Mouse (Mus musculus) lung, postnatal 14 days (tissue): ENCODE measurements around the gene Mbnl2.

ENCODE experiments used
- DNase-seq: peaks from one replicate; pipeline ENCODE4 v3.0.0; 2021

The Mbnl2 gene

GRCm38 (mm10) chr14:120275246-120276238, at the start of gene Mbnl2:
TSS of gene Mbnl2 (plus strand) at chr14:120275669.
- peak; percentile 95 for DNase-seq

GRCm38 (mm10) chr14:120232076-120232496, 43.4 kb upstream of the Mbnl2 start:
- DNase-seq, result no peak

- DNase-seq, result no peak
Measured at GRCm38 (mm10) chr14:120235610-120236009, 39.9 kb upstream of the Mbnl2 start.

GRCm38 (mm10) chr14:120238501-120238900, 37.0 kb upstream of the Mbnl2 start:
- no peak for DNase-seq

- no peak for DNase-seq
Measured at GRCm38 (mm10) chr14:120240209-120240608, 35.3 kb upstream of the Mbnl2 start.

GRCm38 (mm10) chr14:120242711-120243110, 32.8 kb upstream of the Mbnl2 start:
- no peak for DNase-seq

- DNase-seq, result no peak
Measured at GRCm38 (mm10) chr14:120245081-120245705, 30.3 kb upstream of the Mbnl2 start.

- no peak for DNase-seq
Measured at GRCm38 (mm10) chr14:120253331-120253730, 22.1 kb upstream of the Mbnl2 start.

GRCm38 (mm10) chr14:120256146-120256545, 19.3 kb upstream of the Mbnl2 start:
- DNase-seq, result no peak

GRCm38 (mm10) chr14:120256623-120257384, 18.7 kb upstream of the Mbnl2 start:
- DNase-seq, result no peak

- no peak for DNase-seq
Measured at GRCm38 (mm10) chr14:120257483-120257882, 18.0 kb upstream of the Mbnl2 start.

- no peak for DNase-seq
Measured at GRCm38 (mm10) chr14:120259426-120259825, 16.0 kb upstream of the Mbnl2 start.

GRCm38 (mm10) chr14:120261606-120262005, 13.9 kb upstream of the Mbnl2 start:
- no peak for DNase-seq

- DNase-seq, result no peak
Measured at GRCm38 (mm10) chr14:120262660-120263379, 12.6 kb upstream of the Mbnl2 start.

GRCm38 (mm10) chr14:120263380-120264135, 11.9 kb upstream of the Mbnl2 start:
- peak; percentile 72 for DNase-seq

- no peak for DNase-seq
Measured at GRCm38 (mm10) chr14:120265886-120266285, 9.6 kb upstream of the Mbnl2 start.

GRCm38 (mm10) chr14:120267130-120267529, 8.3 kb upstream of the Mbnl2 start:
- no peak for DNase-seq

- DNase-seq, result no peak
Measured at GRCm38 (mm10) chr14:120270031-120270430, 5.4 kb upstream of the Mbnl2 start.

- no peak for DNase-seq
Measured at GRCm38 (mm10) chr14:120270633-120271032, 4.8 kb upstream of the Mbnl2 start.

- no peak for DNase-seq
Measured at GRCm38 (mm10) chr14:120271096-120271495, 4.4 kb upstream of the Mbnl2 start.

- no peak for DNase-seq
Measured at GRCm38 (mm10) chr14:120273766-120274165, 1.7 kb upstream of the Mbnl2 start.

GRCm38 (mm10) chr14:120274746-120275145, 723 bp upstream of the Mbnl2 start:
- DNase-seq, result no peak
